ENCODE assay signal across 23 mouse cellular contexts in the genomic region with DNA sequence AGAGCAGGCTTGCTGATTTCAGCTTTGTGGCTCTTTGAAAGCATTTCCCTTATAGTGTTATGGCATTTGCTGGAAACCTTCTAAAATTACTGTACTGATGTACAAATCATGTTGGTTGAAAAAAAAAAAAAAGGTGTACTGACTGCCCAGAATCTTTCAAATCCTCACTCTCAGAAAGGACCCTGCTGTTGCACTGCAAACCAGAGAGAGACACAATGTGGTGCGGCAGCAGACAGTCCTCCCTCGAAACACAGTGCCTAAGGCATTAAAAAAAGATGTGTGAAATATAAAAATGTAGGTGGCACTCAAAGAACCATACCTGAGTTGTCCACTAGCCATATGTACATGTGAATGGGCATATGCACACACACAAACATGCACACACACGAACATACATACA.
"Had no signal": no experiment of that assay in that cellular context is flagged by ENCODE, and none has a peak within 500 bp of the region (broad histone marks: within the 10 kb centered on the region; RNA-seq: fewer than 3 reads in every experiment).

No protein-coding gene starts in this region.

- H3K27me3 ChIP-seq: heart, embryonic 12.5 days; kidney, embryonic 15.5 days; limb, embryonic 13.5 days; limb, embryonic 15.5 days; liver, embryonic 12.5 days had no signal

- H3K4me2 ChIP-seq: heart, embryonic 12.5 days; hindbrain, embryonic 14.5 days; kidney, embryonic 15.5 days; limb, embryonic 13.5 days; limb, embryonic 15.5 days; liver, embryonic 12.5 days had no signal

- DNase-seq: gastrocnemius, postnatal 14 days; gastrocnemius, postnatal 36 days; heart, adult 18-20 months; heart, postnatal 10 days; kidney, adult 11 months; kidney, adult 2 months; kidney, adult 9 months; kidney, postnatal 14 days; kidney, postnatal 36 days; layer of hippocampus, adult 9-11 months; layer of hippocampus, postnatal 36 days; left cerebral cortex, postnatal 4 days had no signal

- H3K9me3 ChIP-seq: kidney, embryonic 15.5 days; limb, embryonic 15.5 days had no signal

- H3K4me3 ChIP-seq: heart, embryonic 10.5 days; heart, embryonic 12.5 days; kidney, embryonic 15.5 days; limb, embryonic 13.5 days; limb, embryonic 15.5 days; liver, embryonic 12.5 days had no signal

- H3K9ac ChIP-seq: heart, embryonic 12.5 days; hindbrain, embryonic 14.5 days; kidney, embryonic 15.5 days; limb, embryonic 13.5 days; limb, embryonic 15.5 days; liver, embryonic 12.5 days; liver, embryonic 14.5 days had no signal

- ATAC-seq: hindbrain, embryonic 16.5 days; intestine, embryonic 16.5 days; liver, embryonic 12.5 days had no signal

- H3K27ac ChIP-seq: heart, embryonic 10.5 days; hindbrain, embryonic 14.5 days; kidney, embryonic 15.5 days; kidney, postnatal 0 days; limb, embryonic 13.5 days; limb, embryonic 15.5 days; liver, embryonic 12.5 days; liver, embryonic 14.5 days had no signal

- H3K4me1 ChIP-seq: heart, embryonic 10.5 days; heart, embryonic 12.5 days; kidney, embryonic 15.5 days; limb, embryonic 13.5 days; limb, embryonic 15.5 days; liver, embryonic 12.5 days had no signal

- H3K36me3 ChIP-seq: heart, embryonic 10.5 days; heart, embryonic 12.5 days; kidney, embryonic 15.5 days; limb, embryonic 13.5 days; limb, embryonic 15.5 days; liver, embryonic 12.5 days had no signal
